Mouse (Mus musculus): ENCODE measurements at regions not wholly inside any gene's neighbourhood (a gene's known extent, or its start where the extent isn't known, plus 50 kb on each side); places are given as distances from the start of the nearest gene placed in this dataset.

DNA sequence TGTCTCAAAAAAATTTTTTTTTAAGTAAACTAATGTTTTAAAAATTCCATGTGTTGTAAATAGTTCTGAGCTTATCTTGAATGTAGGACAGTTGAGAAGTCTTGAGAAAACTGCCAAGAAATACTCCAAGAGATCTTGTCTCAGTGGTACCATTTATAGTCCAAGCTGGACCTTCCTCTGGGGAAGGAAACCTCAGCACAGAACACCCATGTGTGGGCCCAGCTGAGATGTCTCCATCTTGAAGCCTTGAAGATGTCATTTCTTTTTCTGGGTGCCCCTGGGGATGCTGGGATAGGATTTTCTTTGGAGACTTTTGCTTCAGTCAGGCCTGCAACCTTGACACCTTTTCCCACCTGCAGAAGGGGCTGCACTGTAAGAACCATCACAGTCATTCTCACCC lies 101.4 kb upstream of the Cops8 start:
- no peak for ATAC-seq (ENCODE audit: low FRiP score)
- H3K4me1 ChIP-seq: peaks cover 5% of the 10 kb centered on the region; the same call in 1 of the 2 replicates
- H3K9ac ChIP-seq (replicated peaks): no peak overlapping the region
- H3K4me2 ChIP-seq: no peak overlapping the region
- H3K4me3 ChIP-seq (replicated peaks): no peak overlapping the region
- H3K9me3 ChIP-seq (replicated peaks): no peaks in the 10 kb centered on the region
- H3K27ac ChIP-seq (replicated peaks): no peak overlapping the region
- H3K27me3 ChIP-seq (replicated peaks): no peaks in the 10 kb centered on the region
- H3K36me3 ChIP-seq: no peaks in the 10 kb centered on the region

DNA sequence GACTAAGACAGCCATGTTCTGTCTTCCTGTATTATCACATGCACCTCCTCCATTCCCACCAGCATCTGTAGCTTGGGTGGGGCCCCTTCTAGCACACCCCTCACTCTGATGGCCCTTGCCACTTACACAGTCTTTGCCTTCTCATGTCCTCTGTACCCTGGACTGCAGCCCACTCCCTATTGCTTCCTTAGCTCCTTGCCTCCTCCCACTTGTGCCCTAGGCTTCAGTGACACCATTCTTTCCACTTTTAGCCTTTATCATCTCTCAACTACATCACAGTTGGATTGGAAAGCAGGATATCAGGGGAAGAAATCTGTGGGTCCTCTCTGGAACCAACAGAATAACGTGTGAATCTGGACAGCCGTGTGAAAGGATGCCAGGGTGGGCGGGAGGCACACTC lies 100.4 kb upstream of the Cops8 start:
- Histone ChIP-seq H3K4me1 (peaks cover 5% of the 10 kb centered on the region; the same call in 1 of the 2 replicates), H3K4me2 (no peak overlapping the region), H3K27me3 (replicated peaks) (no peaks in the 10 kb centered on the region), H3K9ac (replicated peaks) (no peak overlapping the region), H3K4me3 (replicated peaks) (no peak overlapping the region), H3K27ac (replicated peaks) (no peak overlapping the region), H3K9me3 (replicated peaks) (no peaks in the 10 kb centered on the region), H3K36me3 (no peaks in the 10 kb centered on the region)
- WGBS: 93% methylated on average over 3 of the region's 3 CpGs
- ATAC-seq (ENCODE audit: low FRiP score): no peak

GRCm38 (mm10) chr1:90502771-90503540 lies 99.8 kb upstream of the Cops8 start:
- ATAC-seq (ENCODE audit: low FRiP score): no peak
- 89% methylated on average over 8 of the region's 8 CpGs for WGBS
- H3K9ac ChIP-seq (replicated peaks): no peak overlapping the region

GRCm38 (mm10) chr1:90504583-90505080 lies 98.1 kb upstream of the Cops8 start:
- H3K4me3 ChIP-seq (replicated peaks): no peak overlapping the region
- H3K36me3 ChIP-seq: no peaks in the 10 kb centered on the region
- ATAC-seq (ENCODE audit: low FRiP score): no peak
- H3K9me3 ChIP-seq (replicated peaks): no peaks in the 10 kb centered on the region
- H3K4me1 ChIP-seq: peaks cover 5% of the 10 kb centered on the region; the same call in 1 of the 2 replicates
- WGBS: 35% methylated on average over 8 of the region's 8 CpGs
- H3K9ac ChIP-seq (replicated peaks): no peak overlapping the region
- H3K4me2 ChIP-seq: no peak overlapping the region
- no peak overlapping the region for H3K27ac ChIP-seq (replicated peaks)
- H3K27me3 ChIP-seq (replicated peaks): no peaks in the 10 kb centered on the region

More at GRCm38 (mm10) chr1:90502771-90503540, 99.8 kb upstream of the Cops8 start:
- Histone ChIP-seq H3K9me3 (replicated peaks) (no peaks in the 10 kb centered on the region), H3K4me1 (peaks cover 5% of the 10 kb centered on the region; the same call in 1 of the 2 replicates), H3K4me2 (no peak overlapping the region), H3K27me3 (replicated peaks) (no peaks in the 10 kb centered on the region), H3K4me3 (replicated peaks) (no peak overlapping the region), H3K36me3 (no peaks in the 10 kb centered on the region), H3K27ac (replicated peaks) (no peak overlapping the region)

DNA sequence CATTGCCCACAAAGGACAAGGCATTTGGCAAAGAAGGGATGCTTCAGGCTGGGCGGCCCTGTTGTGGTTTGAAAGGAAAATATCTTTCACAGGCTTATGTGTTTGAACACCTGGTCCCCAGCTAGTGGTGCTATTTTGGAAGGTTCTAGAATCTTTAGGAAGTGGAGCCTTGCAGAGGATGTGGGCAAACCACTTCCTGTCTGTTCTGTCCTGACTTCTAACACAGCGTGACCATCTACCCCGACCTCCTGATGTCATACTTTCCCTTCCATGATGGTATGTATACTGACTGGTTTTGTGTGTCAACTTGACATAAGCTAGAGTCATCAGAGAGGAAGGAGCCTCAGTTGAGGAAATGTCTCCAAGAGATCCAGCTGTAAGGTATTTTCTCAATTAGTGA lies 97.2 kb upstream of the Cops8 start:
- H3K36me3 ChIP-seq: no peaks in the 10 kb centered on the region
- H3K4me1 ChIP-seq: peaks cover 5% of the 10 kb centered on the region; the same call in 1 of the 2 replicates
- H3K27ac ChIP-seq (replicated peaks): no peak overlapping the region
- no peak overlapping the region for H3K9ac ChIP-seq (replicated peaks)
- ATAC-seq (ENCODE audit: low FRiP score): no peak
- no peaks in the 10 kb centered on the region for H3K9me3 ChIP-seq (replicated peaks)
- H3K4me3 ChIP-seq (replicated peaks): no peak overlapping the region
- WGBS: 92% methylated on average over 3 of the region's 3 CpGs
- H3K27me3 ChIP-seq (replicated peaks): no peaks in the 10 kb centered on the region
- no peak overlapping the region for H3K4me2 ChIP-seq

- Histone ChIP-seq H3K27ac (replicated peaks) (no peak overlapping the region), H3K4me3 (replicated peaks) (no peak overlapping the region), H3K36me3 (no peaks in the 10 kb centered on the region), H3K9me3 (replicated peaks) (no peaks in the 10 kb centered on the region), H3K4me2 (no peak overlapping the region), H3K9ac (replicated peaks) (no peak overlapping the region), H3K4me1 (peaks cover 5% of the 10 kb centered on the region; the same call in 1 of the 2 replicates), H3K27me3 (replicated peaks) (no peaks in the 10 kb centered on the region)
- ATAC-seq (ENCODE audit: low FRiP score): no peak
- WGBS: 55% methylated on average over 9 of the region's 9 CpGs
Measured at GRCm38 (mm10) chr1:90506582-90506981, 96.2 kb upstream of the Cops8 start.

- H3K4me1 ChIP-seq: peaks cover 5% of the 10 kb centered on the region; the same call in 1 of the 2 replicates
- no peak overlapping the region for H3K27ac ChIP-seq (replicated peaks)
- H3K36me3 ChIP-seq: no peaks in the 10 kb centered on the region
- no peak overlapping the region for H3K4me2 ChIP-seq
- H3K9ac ChIP-seq (replicated peaks): no peak overlapping the region
- 82% methylated on average over 7 of the region's 7 CpGs for WGBS
- H3K27me3 ChIP-seq (replicated peaks): no peaks in the 10 kb centered on the region
- no peak overlapping the region for H3K4me3 ChIP-seq (replicated peaks)
- no peak for ATAC-seq (ENCODE audit: low FRiP score)
- H3K9me3 ChIP-seq (replicated peaks): no peaks in the 10 kb centered on the region
Measured at GRCm38 (mm10) chr1:90509371-90509770, 93.4 kb upstream of the Cops8 start.

GRCm38 (mm10) chr1:90513442-90514070 lies 89.2 kb upstream of the Cops8 start:
- H3K27ac ChIP-seq (replicated peaks): no peak overlapping the region
- H3K9ac ChIP-seq (replicated peaks): no peak overlapping the region
- 53% methylated on average over 4 of the region's 4 CpGs for WGBS
- peaks cover 3% of the 10 kb centered on the region for H3K4me1 ChIP-seq
- H3K27me3 ChIP-seq (replicated peaks): no peaks in the 10 kb centered on the region
- H3K4me2 ChIP-seq: no peak overlapping the region
- H3K36me3 ChIP-seq: no peaks in the 10 kb centered on the region
- ATAC-seq (ENCODE audit: low FRiP score): no peak
- H3K4me3 ChIP-seq (replicated peaks): no peak overlapping the region
- H3K9me3 ChIP-seq (replicated peaks): no peaks in the 10 kb centered on the region

- 73% methylated on average over 7 of the region's 7 CpGs for WGBS
- peaks cover 10% of the 10 kb centered on the region for H3K4me1 ChIP-seq
- no peak for ATAC-seq (ENCODE audit: low FRiP score)
Measured at GRCm38 (mm10) chr1:90514176-90514575, 88.6 kb upstream of the Cops8 start.

GRCm38 (mm10) chr1:90518584-90519265 lies 84.1 kb upstream of the Cops8 start:
- Histone ChIP-seq H3K4me1 (peaks cover 12% of the 10 kb centered on the region), H3K4me3 (replicated peaks) (no peak overlapping the region), H3K4me2 (no peak overlapping the region), H3K27me3 (replicated peaks) (0 out of 2 replicates have a peak, but pooled peaks cover 3% of the 10 kb centered on the region), H3K27ac (replicated peaks) (peak overlapping the region; percentile 23; the same call in 1 of the 2 replicates), H3K36me3 (no peaks in the 10 kb centered on the region), H3K9ac (replicated peaks) (no peak overlapping the region), H3K9me3 (replicated peaks) (no peaks in the 10 kb centered on the region)
- ATAC-seq (ENCODE audit: low FRiP score): no peak
- WGBS: 28% methylated on average over 9 of the region's 9 CpGs

More at GRCm38 (mm10) chr1:90514176-90514575, 88.6 kb upstream of the Cops8 start:
- Histone ChIP-seq H3K4me3 (replicated peaks) (no peak overlapping the region), H3K27me3 (replicated peaks) (no peaks in the 10 kb centered on the region), H3K27ac (replicated peaks) (no peak overlapping the region), H3K9me3 (replicated peaks) (no peaks in the 10 kb centered on the region), H3K36me3 (no peaks in the 10 kb centered on the region), H3K4me2 (no peak overlapping the region), H3K9ac (replicated peaks) (no peak overlapping the region)

Measured in neural tube, embryonic 15.5 days (tissue).